Mouse (Mus musculus): ENCODE results near the gene Camkk1.

Gene Camkk1

DNA sequence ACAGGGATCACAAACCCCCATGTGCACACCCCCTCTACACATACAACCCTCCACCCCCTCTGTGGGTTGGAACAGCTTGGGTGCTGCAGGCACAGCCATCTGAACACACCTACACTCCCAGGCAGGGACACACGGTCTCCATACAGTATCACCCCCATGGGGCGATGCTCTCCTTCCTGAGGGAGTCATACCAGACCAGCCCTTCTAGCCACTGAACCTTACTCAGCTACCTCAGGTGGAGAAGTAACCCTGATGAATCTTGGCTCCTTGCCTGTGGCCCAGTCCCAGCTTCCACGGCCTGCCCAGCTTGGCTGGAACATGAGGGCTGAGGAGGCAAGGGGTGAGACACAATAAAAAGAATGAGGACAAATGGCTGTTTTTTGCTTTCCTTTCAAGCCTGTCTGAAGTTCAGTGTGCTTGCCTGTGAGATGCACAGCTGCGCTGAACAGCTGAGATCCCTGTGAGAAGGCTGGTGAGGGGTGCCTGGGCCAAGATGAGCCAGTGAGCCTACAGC, 3.9 kb upstream of the Camkk1 start:
- no peak for DNase-seq (ENCODE audit: extremely low read depth, low read depth)

DNA sequence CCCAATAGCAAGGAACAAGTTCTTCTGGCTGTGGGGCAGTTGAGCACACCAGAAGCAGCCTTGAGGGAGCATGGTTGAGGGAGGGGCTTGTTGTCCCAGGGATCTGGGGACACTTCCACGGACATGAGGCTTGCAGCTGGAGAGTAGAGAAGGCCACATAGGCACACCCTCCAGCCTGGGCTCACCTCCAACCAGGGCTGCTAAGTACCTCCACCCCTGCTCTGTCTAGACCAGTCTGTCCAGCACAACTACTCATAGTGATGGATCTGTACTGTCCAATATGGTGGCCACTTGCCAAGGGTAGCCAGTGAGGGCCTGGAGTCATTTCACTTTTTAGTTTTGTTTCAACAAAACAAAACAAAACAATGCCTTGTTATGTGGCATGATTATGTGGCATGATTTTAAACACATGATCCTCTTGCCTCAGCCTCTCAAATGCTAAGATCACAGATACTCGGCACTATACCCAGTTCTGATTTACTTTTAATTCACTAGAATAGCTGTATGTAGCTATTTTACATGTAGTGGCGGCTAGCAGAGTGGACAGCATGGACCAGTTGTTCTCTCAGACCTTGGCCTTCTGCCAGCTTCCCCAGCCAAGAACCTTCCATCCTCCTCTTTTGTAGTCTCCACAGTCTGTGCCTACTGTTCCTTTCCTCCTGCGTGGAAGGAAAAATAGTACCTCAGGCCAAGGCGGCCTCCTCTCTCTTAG, 3.3 kb upstream of the Camkk1 start:
- DNase-seq (ENCODE audit: extremely low read depth, low read depth), result no peak

DNA sequence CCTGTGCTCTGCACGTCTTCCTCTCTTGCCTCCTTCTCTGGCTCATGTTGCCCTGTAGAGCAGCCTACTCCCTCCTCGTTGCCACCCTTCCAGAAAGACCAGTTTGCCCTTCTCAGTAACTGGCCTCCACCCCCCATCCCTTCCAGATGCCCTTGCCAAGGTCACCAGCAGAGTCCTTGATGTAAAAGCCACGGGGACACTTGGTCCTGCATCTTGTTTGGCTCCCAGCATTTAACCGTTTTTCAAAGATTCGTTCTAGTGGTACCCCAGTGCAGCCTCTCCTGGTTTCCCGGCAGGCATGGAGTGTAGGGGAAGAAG, 2.7 kb upstream of the Camkk1 start:
- no peak for DNase-seq (ENCODE audit: extremely low read depth, low read depth)

DNA sequence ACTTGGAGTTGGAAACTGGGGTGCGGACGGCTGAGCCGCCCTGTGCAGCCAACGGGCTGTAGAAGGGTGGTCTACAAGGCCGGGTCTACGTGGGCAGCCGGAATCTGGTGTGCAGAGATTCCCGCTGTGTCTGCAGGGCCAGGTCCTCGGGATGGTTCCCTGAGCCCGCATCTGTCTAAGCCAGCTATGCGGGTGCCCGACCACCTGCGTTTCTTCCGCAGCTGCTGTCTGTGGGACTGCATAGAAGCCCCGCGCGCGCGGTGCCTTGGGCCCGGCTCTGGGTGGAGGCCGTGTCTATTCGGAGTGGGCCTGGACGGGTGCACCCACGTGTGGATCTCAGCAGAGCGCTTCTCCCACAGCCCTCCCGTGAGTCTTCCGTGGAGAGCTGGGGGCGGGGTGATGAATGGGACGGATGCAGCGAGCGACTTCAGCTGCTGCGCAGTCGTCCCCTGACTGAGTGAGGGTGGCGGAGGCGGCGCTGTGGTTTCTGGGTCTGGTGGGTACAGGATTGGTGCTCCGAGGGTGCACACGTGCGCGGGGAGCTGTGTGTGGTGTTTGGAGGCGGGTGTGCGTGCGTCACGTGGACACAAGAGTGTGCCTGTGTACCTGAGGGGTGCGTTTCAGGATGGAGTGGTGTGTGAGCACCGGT, 463 bp downstream of the Camkk1 start:
- no peak for DNase-seq (ENCODE audit: extremely low read depth, low read depth)

DNA sequence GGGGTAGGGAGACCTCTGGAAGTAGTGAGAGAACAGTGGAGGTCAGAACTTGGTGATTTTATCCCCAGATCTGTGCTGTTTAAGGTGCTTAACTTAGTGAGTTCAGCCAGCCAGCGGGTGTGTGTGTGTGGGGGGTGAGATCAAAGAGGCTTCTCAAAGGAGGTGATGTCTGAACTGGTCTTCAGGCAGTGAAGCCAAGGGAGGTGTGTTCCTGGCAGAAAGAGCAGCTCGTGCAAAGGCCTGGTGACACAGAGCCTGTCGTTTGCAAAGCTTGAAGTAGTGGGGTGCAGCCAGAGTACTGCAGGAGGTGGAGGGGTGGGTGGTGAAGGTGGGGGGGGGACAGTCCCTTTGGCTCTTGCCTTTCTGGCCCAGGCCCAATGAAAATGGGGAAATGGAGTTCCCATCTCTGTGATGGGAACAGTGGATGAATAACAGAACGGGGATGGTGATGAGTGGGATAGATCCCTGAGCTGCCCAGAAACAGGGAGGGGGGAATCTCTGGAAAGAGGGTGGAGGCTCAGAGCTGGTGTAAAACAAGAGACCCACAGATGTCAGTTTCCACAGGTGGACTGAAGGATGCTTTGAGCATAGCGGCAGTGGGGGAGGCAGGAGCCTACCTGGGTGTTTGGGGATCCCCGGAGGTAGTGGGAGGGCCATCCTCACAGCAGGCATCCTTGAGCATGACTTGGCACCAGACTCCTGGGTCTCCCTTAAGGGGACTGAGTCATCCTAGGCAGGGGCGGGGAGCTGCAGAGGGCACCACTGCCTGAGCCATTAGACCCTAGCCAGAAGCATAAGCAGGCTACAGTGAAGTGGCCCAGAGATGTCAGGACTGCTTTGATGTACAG, 2.4 kb downstream of the Camkk1 start:
- no peak for DNase-seq (ENCODE audit: extremely low read depth, low read depth)

DNA sequence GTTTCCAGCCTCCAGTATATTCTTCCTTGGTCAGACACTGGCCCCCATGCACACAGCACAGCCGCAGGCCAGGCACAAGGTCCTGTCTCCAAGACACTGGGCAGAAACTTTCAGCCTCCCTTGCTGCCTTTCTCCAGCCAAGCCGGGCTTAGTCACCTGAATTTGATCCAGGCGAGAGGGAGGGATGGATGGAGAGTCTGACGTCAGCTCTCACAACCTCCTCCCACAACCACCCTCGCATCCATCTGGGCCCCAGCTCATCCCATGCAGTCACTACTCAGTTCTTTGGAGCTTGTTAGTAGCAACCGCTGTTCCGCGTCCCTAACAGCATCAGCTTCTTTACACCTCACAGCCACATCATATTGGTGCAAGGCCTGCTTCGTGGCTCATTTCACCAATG, 4.3 kb downstream of the Camkk1 start:
- DNase-seq (ENCODE audit: extremely low read depth, low read depth), result no peak

DNA sequence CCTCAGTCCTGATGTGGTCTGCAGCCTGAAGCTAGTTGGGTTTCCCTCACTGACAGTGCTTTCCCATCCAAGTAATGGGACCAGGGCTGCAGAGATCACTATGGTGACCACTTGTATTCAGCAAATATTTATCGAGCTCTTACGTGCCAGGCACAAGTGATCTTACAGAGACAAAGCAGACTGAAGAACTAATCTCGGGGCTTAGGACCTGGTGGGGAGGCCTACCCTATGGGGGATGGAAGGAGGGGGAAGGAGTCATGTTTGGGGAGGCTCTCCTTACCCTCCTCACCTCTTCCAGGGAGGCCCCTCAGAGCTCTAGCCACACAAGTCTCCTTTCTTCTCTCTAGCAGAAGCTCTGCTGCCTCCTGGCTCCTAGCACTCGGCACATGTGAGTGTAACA, 5.0 kb downstream of the Camkk1 start:
- DNase-seq (ENCODE audit: extremely low read depth, low read depth), result no peak

DNA sequence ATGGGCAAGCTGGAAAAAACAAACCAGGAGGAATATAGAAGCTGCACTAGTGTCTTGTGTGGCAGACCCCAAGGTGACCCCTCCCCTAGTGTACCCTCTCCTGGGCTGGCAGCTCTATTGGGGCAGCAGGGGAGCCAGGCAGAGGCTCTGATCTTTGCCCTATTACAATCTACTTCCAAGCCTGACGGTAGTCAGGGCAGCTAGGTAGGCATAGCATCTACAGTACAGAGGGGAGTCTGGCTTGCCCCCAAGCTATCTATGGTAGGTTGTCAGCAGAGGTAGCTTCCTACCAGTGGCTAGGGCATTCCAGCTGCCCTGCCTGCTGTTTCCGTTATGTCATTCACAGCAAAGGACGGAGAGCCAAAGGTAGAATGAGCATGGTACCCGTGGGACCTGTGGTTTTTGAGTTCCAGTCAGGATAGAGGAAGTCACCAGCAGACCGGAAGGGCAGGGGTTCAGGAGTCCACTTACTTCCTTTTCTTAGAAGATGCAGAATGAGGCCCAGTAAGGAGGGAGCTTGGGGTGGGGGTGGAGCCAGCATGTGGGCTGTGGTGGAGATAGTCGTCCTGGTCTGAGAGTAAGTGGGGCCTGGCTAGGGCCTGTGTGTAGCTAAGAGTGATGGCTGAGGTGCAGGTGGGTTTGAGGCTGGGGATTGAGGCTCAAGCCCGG, 5.6 kb downstream of the Camkk1 start:
- DNase-seq (ENCODE audit: extremely low read depth, low read depth), result peak; percentile 89

DNA sequence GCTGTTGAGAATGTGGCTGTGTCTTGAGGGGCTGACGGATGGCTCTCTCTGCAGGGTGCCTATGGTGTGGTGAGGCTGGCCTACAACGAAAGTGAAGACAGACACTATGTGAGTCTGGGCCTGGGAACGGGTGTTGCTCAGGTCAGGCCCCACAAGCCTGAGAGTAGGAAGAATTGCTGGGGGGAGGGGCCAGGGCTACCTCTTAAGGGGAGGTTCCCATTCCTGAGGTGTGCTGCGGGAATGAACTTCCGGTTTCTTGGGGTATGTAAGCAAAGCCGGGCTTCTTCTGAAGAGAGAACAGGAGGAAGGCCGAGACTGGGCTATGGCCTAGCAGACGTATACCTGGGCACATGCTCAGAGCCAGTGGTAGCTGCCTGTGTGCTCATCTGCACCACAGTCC, 8.2 kb downstream of the Camkk1 start:
- DNase-seq (ENCODE audit: extremely low read depth, low read depth), result no peak

DNA sequence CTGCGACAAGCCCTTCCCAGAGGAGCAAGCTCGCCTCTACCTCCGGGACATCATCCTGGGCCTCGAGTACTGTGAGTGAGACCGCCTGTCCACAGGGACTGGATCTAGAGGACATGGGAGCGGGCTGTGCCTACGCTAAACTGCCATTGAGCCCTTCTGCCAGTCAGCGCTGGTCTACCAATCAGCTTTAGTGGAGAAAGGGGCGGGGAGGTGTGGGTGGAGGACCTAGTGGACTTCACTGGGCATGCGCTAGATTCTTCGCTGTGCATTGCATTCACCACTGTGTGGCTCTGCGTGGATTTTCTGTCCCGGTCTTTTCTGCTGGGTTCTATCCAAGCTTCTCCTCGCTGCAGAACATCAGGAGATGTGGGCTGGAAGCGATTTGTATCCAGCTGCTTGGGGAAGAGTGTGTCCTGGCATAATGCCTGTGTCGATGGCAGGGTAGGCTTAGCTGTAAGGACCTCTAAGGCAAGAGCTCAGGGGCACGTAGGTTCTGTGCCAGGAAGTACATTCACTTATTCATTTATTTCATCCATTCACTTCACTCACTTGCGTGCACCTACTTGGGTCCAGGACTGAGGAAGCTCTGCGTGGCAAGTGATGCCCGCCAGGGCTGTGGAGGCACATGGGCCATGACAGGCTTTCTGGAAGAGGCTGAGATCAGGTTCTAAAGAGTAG, 12.2 kb downstream of the Camkk1 start:
- DNase-seq (ENCODE audit: extremely low read depth, low read depth), result no peak

DNA sequence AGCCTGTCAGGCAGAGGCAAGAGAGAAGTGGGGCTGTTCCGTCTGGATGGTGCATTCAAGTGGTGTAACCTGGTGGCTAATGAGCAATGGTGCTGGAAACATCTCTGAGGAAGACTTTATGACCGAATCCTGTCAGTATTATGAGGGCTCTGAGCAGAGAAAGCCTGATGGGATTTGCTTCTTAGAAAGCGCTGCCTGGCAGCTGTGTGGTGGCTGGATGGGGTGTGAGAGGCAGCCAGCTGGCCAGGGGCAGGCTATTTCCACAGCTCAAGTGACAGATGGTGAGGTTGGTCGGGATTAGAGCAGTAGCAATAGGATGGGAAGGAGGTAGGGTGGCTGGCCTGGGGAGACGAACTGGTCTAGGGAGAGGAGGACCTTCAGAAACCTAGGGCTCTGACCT, 12.7 kb downstream of the Camkk1 start:
- DNase-seq (ENCODE audit: extremely low read depth, low read depth), result no peak

DNA sequence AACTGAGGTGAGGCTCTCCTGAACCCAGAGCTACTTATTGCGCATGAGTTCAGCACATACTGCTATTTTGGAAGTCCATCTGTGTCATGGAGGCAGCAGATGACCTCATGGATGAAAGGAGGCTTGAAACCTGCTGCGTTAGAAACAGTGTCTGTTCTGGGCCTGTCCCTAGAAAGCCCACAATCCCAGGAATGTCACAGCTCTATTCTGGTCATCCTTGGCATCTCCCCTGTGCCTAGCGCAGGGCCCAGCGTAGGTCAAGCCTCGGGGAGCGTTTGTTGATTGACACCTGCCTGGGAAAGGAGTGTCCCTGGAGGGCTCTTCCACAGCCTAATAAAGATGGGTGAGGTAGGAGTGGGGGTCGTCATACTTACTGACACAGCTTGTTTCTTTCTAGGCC, 17.3 kb downstream of the Camkk1 start:
- DNase-seq (ENCODE audit: extremely low read depth, low read depth), result no peak

DNA sequence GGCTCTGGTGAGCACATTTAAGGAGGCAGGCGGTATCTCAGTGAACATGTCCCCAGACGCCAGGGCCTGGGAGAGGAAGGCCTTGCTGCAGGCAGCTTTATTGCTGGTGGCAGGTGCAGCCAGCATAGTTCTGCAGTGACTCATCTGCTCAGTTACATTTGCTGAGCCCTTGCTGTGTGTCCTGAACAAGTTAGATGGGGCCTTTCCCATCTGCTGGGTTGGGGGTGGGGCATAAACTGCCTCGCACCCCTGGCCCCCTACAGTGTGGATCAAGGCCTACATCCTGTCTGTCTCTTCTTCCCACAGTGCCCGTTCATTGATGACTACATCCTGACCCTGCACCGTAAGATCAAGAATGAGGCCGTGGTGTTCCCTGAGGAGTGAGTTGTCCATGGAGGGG, 18.1 kb downstream of the Camkk1 start:
- DNase-seq (ENCODE audit: extremely low read depth, low read depth), result no peak

DNA sequence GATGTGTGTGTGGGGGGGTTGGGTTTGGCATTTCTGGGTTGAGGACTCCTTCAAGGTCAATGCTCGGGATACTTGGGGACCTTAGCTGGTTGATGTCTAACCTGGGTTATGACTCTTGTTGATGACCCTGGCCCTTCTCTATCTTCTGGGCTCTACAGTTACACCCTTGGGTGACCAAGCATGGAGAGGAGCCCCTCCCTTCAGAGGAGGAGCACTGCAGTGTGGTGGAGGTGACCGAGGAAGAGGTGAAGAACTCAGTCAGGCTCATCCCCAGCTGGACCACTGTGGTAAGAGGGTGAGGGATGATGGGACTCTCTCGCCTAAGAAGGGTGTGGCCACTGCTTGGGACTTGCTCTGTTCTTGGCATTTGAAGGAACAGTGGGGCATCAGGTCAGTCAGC, 18.9 kb downstream of the Camkk1 start:
- DNase-seq (ENCODE audit: extremely low read depth, low read depth), result no peak

DNA sequence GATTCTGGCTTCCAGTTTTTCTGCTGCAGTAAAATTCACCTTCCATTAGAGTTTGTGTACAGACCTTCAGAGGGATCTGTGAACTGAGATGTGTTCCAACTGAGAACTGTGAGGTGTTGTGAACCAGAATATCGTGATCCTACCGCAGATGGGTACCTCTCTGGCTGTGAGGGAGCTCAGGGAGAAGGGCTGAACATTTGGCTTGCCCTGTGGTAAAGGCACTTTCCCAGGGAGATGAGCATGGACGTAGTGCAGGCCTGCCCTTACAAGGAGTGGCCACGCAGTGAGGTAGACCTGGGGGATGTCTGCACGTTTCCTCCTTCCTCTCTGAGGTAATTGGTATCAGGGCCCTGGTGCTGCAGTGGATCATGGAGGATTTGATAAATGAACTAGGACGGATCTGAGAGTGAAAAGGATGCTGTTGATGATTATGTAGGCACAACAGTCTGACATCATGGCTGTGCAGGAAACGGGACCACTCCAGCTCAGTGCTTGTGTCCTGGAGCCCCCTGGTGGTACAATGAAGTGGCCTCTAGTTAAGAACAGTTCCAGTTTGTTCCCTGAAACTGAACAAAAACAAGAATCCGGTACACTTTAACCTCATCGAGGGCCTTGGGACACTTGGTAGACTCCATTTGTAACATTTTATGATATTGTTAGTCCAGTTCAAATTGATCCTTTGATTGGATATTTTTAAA, 20.4 kb downstream of the Camkk1 start:
- DNase-seq (ENCODE audit: extremely low read depth, low read depth), result no peak

DNA sequence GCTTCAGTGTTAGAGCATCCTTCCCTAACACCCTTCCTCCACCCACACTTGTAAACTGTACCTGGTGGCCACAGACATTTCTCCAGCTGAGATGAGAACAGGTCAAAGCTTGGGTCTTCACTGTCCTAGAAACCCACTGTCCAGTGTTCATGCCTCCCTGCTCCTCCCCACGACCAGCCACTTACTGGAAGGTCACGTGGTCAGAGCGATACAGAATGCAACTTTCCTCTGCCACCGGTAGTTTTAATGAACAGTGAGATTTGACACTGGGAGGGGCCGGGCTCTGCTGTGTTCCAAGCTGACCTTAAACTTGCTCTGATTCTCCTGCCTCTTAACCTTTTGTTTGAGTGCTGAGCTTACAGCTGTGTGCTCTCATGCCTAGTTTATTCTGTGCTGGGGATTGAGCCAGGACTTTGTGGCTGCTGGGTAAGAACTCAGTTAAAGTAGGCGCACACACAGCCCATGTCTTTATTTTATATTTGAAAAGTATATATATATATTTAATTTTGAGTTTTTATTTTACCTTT, 25.5 kb downstream of the Camkk1 start:
- no peak for DNase-seq (ENCODE audit: extremely low read depth, low read depth)

DNA sequence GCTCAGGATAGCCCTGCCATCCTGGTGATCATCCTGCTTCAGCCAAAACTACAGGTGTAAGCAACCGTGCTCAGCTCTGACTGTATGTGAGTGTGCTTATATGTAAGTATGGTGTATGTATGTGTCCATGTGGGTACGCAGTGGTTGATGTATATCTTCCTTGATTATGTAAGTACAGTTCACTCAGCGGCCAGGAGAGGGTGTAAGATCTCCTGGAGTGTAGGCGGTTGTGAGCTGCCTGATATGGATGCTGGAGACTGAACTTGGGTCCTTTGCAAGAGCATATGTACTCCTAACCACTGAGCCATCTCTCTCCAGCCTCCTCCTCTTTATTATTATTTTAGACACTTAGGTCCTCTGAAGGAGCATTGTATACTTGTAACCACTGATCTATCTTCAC, 26.0 kb downstream of the Camkk1 start:
- DNase-seq (ENCODE audit: extremely low read depth, low read depth), result peak; percentile 21

DNA sequence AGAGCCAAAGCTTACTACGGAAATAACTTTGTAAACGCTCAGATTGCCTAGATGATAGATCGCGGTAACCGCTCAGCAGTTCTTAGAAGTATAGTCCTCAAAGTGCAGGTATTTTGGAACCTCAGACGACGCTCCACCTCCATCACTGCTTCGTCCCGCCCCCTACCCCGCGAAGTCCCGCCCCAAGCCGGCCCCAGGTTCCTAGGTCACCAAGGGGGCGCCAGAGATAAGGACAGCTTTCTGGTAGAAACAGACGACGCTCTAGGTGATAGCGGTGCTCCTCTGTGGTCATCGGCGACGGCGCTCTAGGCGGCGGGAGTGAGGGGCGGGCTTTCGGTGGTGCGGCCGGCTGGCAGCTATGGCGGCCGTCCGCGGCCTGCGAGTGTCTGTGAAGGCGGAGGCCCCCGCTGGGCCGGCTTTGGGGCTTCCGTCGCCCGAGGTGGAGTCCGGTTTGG, 28.8 kb downstream of the Camkk1 start, which contains the start of gene Ncbp3:
TSS of gene Ncbp3 (plus strand) at position 242 of the 455 bp plus-strand sequence.
- DNase-seq (ENCODE audit: extremely low read depth, low read depth), result peak; percentile 89

DNA sequence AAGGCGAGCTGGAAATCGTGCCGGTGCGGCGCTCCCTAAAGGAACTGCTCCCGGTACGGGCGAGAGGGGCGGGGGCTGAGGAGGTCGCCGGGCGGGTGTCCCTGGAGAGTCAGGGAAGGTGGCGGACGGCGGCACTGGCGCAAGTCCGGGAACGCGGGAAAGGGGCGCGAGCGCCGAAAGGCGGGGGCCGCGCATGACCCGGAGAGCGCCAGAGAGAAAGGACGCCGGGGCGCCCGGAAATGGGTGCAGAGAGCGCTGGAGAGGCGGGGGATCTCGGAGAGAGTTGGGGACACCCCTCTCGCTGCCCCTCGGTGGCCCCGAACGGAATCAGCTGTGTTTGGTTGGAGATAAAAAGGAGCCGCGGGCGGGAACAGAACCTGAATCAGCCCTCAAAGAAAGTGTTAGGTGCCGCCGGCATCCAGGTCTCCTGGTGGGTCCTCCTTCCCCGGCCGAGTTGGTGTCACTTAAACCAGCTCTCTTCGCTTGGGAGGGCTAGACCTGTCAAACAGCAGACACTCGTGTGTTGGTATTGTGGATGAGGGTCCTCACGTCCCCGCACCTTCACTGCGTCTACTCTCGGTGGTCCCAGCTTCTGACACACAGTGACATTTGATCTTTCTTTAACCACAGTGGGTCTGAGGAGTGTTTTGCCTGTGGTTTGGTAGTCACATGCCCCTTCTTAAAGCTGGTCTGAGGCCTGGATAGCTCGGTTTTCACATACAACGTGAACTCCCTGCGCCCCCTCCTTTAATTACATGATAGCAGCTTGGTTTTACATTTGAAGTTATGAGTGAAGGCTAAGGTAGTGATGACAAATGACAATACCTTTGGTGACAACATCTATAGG, 29.4 kb downstream of the Camkk1 start:
- DNase-seq (ENCODE audit: extremely low read depth, low read depth), result no peak

Data from MEL-GATA-1-ER (cell line).